Mouse (Mus musculus) ES-E14 (cell line): ENCODE data around the gene Gm11992. TPM values are rescaled to one million over a fixed set of nuclear protein-coding genes. Genes with fewer than 3 reads are reported as not detected.

ENCODE experiments used
- DNase-seq: peaks from one replicate; pipeline ENCODE4 v3.0.0-alpha.2; 2013; ENCODE audit warnings: low read depth, low spot score
- H3K27ac ChIP-seq: 2 replicates; pipeline ENCODE4 v1.5.1; 2012; ENCODE audit warnings: low read depth, mild to moderate bottlenecking, low read length, moderate library complexity, mixed read lengths; ENCODE audit not compliant: poor library complexity, insufficient read depth, severe bottlenecking
- H3K36me3 ChIP-seq: 2 replicates; pipeline ENCODE4 v1.6.1; 2012; ENCODE audit warnings: mild to moderate bottlenecking, low read length, moderate library complexity, mixed read lengths; ENCODE audit not compliant: control insufficient read depth, poor library complexity, insufficient read depth, severe bottlenecking
- H3K4me1 ChIP-seq, 2 experiments: fragments of 150-350 bp in 1 of 2; sonication (generic) in 1 of 2; 2 replicates each; pipeline ENCODE4 v1.6.1; 2012; ENCODE audit warnings: low read length in 2 of 2, mild to moderate bottlenecking in 1 of 2, mixed read lengths in 1 of 2; ENCODE audit not compliant: control insufficient read depth in 2 of 2, insufficient read depth in 2 of 2, poor library complexity in 1 of 2
- H3K4me3 ChIP-seq, 2 experiments: fragments of 150-350 bp in 1 of 2; sonication (generic) in 1 of 2; 2 replicates each; pipeline ENCODE4 v1.5.1; 2012; ENCODE audit warnings: low read length in 2 of 2, low read depth in 1 of 2, mild to moderate bottlenecking in 1 of 2, mixed read lengths in 1 of 2; ENCODE audit not compliant: insufficient read depth in 1 of 2, poor library complexity in 1 of 2, severe bottlenecking in 1 of 2
- H3K9ac ChIP-seq: 2 replicates; pipeline ENCODE4 v1.6.1; 2012; ENCODE audit warnings: low read depth, mild to moderate bottlenecking, low read length, mixed read lengths; ENCODE audit not compliant: poor library complexity, insufficient read depth, severe bottlenecking
- H3K9me3 ChIP-seq: fragments of 150-350 bp; sonication (generic); 2 replicates; pipeline ENCODE4 v1.6.1; 2012; ENCODE audit warnings: low read depth, mild to moderate bottlenecking, low read length; ENCODE audit not compliant: control insufficient read depth, insufficient read depth
- CHD2 ChIP-seq: IDR thresholded peaks from 2 replicates; pipeline ENCODE4 v1.6.1; 2014; ENCODE audit warnings: mild to moderate bottlenecking, low read depth, low read length, inconsistent platforms
- HCFC1 ChIP-seq: IDR thresholded peaks from 2 replicates; pipeline ENCODE4 v1.6.1; 2012; ENCODE audit warnings: low read length, inconsistent platforms, borderline replicate concordance; ENCODE audit not compliant: insufficient read depth
- MAFK ChIP-seq: IDR thresholded peaks from 2 replicates; pipeline ENCODE4 v1.6.1; 2014; ENCODE audit warnings: mild to moderate bottlenecking, low read depth, low read length, inconsistent platforms; ENCODE audit not compliant: insufficient read depth
- ZC3H11A ChIP-seq: IDR thresholded peaks from 2 replicates; pipeline ENCODE4 v1.6.1; 2012; ENCODE audit warnings: low read depth, mild to moderate bottlenecking, inconsistent platforms, low read length, borderline replicate concordance
- ZNF384 ChIP-seq: IDR thresholded peaks from 2 replicates; pipeline ENCODE4 v1.6.1; 2012; ENCODE audit warnings: low read depth, low read length, inconsistent platforms
- in situ Hi-C, 2 experiments: fragments of 600-800 bp; cut with MboI; formaldehyde crosslinking; loops; one replicate each; pipeline ENCODE4 v1.15.1; 2025; ENCODE audit warnings: low sequenced_read_pairs in 2 of 2, inconsistent platforms in 1 of 2; ENCODE audit not compliant: unreplicated experiment in 2 of 2
- total RNA-seq: library from RNA; depleted of rRNA; stranded (reverse); fragments of 300-350 nt; gene quantifications from 2 replicates; pipeline ENCODE4 v1.2.3, GENCODE M21; 2012

Gene Gm11992
- total RNA-seq, 1 experiment = 0.18 TPM

DNA sequence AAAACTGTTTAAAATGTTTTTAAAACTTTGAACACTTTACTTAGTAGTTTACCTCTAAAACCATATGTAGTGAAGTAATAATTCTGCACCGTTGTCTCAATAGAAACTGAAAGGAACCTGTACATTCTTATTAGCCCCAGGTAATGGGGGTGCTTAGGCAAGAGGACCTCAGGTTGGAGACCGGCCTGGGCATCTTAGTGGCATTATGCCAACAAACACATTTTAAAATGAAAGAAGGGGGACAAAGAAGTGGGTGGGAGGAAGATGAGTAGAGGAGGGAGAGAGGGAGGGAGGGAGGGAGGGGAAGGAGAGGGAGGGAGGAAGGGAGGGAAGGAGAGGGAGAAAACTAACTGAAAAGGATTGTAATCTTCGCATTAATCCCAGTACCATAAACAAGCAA lies 37.0 kb upstream of the Gm11992 start:
- no peak overlapping the region for H3K9ac ChIP-seq
- peak; percentile 9 for DNase-seq

DNA sequence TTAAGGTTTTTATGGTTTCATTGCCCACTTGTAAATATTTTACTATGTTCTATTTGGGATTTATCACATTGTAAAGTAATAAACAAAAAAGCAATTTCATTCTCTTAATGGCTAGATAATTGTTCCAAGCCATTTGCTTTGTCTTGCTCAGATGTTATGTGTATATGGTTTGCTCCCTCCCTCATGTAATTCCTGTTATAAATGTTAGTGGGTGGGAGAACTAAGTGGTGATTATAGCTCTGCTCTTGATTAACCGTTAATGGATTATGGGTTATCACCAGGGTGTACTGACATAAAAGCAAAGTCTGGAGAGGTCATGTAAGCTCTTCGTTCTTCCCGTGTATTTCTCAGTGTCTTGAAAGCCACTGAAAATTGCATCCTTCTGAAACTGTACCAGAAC lies 33.7 kb upstream of the Gm11992 start:
- in situ Hi-C loops = no loop called here
- no peak for DNase-seq

More for the DNA sequence above, 37.0 kb upstream of the Gm11992 start:
- Histone ChIP-seq H3K4me3 (peak overlapping the region; percentile 87 to 88), H3K9me3 (no peaks in the 10 kb centered on the region), H3K36me3 (0 out of 2 replicates have a peak, but pooled peaks cover 2% of the 10 kb centered on the region), H3K27ac (no peak overlapping the region), H3K4me1 (peaks cover 0 to 3% of the 10 kb centered on the region in 2 experiments; a peak in 1 of 4 replicates)
- in situ Hi-C loops = no loop called here
- TF ChIP-seq CHD2 (no peak), HCFC1 (no peak), ZC3H11A (no peak), ZNF384 (no peak), MAFK (no peak)

GRCm38 (mm10) chr11:9018491-9019267 lies 29.7 kb upstream of the Gm11992 start:
- no peaks in the 10 kb centered on the region for H3K9me3 ChIP-seq
- in situ Hi-C loops = no loop called here
- TF ChIP-seq HCFC1 (no peak), ZC3H11A (no peak), ZNF384 (no peak), MAFK (no peak), CHD2 (no peak)

More for the DNA sequence above, 33.7 kb upstream of the Gm11992 start:
- H3K27ac ChIP-seq = no peak overlapping the region
- no peaks in the 10 kb centered on the region for H3K36me3 ChIP-seq
- H3K4me3 ChIP-seq = no peak overlapping the region
- peaks cover 0 to 3% of the 10 kb centered on the region in 2 experiments; a peak in 1 of 4 replicates for H3K4me1 ChIP-seq
- no peaks in the 10 kb centered on the region for H3K9me3 ChIP-seq
- TF ChIP-seq ZNF384 (no peak), HCFC1 (no peak), ZC3H11A (no peak), CHD2 (no peak), MAFK (no peak)
- no peak overlapping the region for H3K9ac ChIP-seq

GRCm38 (mm10) chr11:9020207-9020606 lies 28.2 kb upstream of the Gm11992 start:
- in situ Hi-C loops = no loop called here
- no peak for DNase-seq
- no peak overlapping the region for H3K4me3 ChIP-seq
- TF ChIP-seq ZNF384 (no peak), CHD2 (no peak), HCFC1 (no peak), ZC3H11A (no peak), MAFK (no peak)
- H3K9me3 ChIP-seq = no peaks in the 10 kb centered on the region
- no peak overlapping the region for H3K9ac ChIP-seq
- H3K27ac ChIP-seq = no peak overlapping the region
- no peaks in the 10 kb centered on the region for H3K4me1 ChIP-seq
- H3K36me3 ChIP-seq = no peaks in the 10 kb centered on the region

More at GRCm38 (mm10) chr11:9018491-9019267, 29.7 kb upstream of the Gm11992 start:
- DNase-seq = no peak
- H3K9ac ChIP-seq = no peak overlapping the region
- H3K4me3 ChIP-seq = no peak overlapping the region
- H3K27ac ChIP-seq = no peak overlapping the region
- no peaks in the 10 kb centered on the region for H3K36me3 ChIP-seq
- no peaks in the 10 kb centered on the region for H3K4me1 ChIP-seq
